Mouse (Mus musculus) mouse trophoblast stem cell (cell line): ENCODE data around the gene Aff1.

Experiments used
- in situ Hi-C, 2 experiments: fragments of 300-500 bp; cut with MseI, MboI; formaldehyde crosslinking; loops; 2 replicates in 1 of 2; 3 replicates in 1 of 2; pipeline ENCODE4 v1.15.1; 2025

The Aff1 gene

DNA sequence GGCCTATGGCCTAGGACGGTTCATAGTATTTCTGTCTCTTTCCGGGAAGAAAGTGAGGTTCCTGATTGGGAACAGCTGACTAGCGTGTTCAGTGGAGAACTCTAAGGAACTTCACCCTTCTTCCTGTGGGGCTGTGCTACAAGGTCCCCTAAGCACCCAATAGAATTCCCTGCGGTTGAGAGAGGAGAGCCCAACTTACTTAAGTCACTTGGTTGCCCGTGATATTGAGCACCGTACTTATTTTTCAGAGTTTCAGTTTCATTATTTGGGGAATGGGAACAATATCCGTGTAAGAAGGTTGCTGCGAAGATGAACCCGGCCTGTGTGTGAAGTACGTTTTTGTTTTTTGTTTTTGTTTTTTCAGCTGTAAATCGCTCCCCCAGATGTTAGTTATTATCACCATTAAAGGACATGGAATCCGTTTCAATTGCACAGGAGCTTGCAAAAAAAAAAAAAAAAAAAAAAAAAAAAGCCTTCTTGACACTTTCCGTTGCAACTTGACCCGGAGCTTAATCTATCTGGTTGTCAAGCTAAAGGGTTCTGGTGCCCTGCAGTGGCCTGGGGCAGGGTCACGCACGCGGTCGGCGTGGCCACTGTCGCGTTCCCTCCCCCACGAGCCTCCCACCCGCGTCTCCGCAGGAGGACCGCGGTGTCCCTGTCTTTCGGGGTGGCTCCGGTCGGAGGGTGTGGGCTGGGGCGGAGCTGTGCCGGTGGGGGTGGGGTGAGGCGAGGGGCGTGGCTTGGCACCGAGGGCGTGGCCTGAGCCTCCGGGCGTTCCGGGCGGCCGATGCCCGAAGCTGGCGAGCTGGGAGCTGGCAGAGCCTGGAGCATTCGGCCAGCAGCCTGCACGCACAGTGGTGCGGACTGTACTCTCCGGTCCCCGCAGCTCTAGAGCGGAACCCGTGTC is at the start of gene Aff1:
Aff1 (plus strand) TSS at position 751 of the 907 bp plus-strand sequence.
- in situ Hi-C loops, result no loop called here

DNA sequence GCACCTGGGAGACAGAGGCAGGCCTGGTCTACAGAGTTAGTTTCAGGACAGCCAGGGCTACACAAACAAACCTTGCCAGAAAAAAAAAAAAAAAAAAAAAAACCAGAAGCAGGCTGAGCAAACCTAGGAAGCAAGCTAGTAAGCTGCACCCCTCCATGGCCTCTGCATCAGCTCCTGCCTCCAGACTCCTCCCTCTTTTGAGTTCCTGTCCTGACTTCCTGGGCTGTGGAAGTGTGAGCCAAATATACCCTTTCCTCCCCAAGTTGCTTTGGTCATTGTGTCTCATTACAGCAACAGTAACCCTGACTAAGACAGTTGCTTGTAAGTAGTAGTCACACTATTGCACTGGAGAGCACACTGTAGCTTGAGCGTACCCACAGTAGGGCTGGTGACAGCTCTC is 48.0 kb upstream of the Aff1 start:
- in situ Hi-C loops, result no loop called here

DNA sequence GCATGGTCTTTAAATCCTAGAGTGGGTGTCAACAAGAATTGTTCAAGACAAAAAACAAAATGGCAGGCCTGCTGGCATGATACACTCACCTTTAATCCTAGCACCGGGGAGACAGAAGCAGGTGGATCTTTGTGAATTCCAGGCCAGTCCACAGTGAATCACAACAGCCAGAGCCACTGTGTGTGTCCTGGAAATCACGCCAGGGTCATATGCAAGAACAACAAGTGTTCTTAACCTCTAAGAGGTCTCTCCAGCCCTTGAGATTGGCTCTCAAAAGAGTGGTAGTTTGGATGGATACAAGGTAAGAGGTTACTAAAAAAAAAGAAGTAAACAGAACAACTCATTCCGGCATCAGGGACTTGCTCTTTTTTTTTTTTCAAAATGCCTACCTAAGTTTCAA is 44.9 kb upstream of the Aff1 start:
- in situ Hi-C loops, result no loop called here

DNA sequence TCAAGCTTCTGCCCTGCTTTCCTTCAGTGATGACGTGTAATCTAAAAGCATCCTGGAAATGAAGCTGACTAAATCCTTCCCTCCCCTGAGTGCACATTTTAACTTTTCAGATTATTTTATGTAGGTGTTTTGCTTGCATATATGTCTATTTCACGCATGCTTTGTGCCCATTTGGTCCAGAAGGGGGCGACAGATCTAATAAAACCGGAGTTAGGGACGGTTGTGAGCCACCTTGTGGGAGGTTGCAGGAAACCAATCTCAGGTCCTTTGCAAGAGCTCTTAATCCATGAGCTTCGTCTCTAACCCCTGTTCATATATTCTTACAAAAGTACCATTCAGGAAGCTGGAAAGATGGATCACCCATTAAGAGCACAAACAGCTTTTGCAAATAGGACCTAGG is 37.9 kb upstream of the Aff1 start:
- in situ Hi-C loops, result loop anchor here in 1 of 2 experiments (10.0 kb wide), 1 partner anchor 299 kb away; no protein-coding TSS in a partner anchor

DNA sequence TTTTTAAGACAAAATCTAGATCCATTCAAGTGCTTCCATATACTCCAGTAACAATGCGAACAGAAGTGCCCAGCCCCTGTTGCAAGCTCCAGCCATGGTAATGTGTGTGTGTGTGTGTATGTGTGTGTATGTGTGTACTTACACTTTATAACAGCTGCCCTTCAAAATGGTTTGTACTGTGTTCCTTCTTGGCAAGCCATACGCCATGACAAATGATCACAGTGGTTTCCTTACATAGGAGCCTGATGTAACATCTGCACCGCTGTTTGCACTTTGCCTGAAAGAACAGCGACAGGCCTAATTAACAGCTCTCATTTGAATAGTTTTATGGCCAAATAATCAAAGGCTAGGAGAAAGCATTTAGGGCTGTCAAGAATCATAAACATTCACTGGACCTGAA is 37.4 kb upstream of the Aff1 start:
- in situ Hi-C loops, result loop anchor here (5.0 to 10.0 kb wide), 2 partner anchors 300 to 312 kb away; no protein-coding TSS in a partner anchor

DNA sequence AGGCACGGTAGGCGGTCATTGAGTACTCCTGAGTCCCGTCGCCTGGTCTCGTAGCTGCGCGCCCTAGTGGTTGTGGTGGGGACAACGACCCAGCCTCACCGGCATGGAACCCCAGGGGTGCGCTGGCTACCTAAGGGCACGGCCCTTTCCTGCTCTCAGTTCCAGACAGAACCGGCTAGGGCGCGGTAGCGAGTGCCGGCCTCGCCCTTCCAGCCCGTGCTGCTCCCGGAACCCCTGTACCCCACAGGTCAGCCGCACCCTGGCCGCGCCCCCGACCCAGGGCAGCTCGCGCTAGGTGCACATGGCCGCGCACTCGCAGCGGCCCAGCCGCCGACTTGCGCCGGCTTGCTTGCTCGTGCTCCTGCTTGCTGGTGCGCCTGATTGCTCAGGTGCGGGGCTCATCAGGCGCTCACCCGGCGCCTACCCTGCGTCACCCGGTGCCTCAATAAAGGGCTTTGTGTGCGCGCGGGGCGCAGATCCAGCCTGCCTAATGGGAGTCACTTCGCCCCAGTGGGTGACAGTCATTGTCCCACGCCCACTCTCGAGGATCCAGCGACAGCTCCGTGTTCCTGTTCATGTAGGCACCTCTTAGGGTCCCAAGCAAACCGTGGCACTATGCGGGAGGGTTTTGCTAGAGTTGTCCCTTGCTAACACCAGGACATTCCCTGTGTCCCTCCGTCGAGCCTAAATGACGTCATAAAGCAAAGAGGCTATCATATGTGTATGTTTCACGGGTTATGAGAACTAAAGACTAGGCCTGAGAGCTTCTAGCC is 36.6 kb upstream of the Aff1 start, which contains the start of gene 1700016H13Rik:
1700016H13Rik (minus strand) TSS at position 665 of the 773 bp plus-strand sequence.
- in situ Hi-C loops, result loop anchor here (5.0 to 10.0 kb wide), 2 partner anchors 301 to 313 kb away; no protein-coding TSS in a partner anchor

DNA sequence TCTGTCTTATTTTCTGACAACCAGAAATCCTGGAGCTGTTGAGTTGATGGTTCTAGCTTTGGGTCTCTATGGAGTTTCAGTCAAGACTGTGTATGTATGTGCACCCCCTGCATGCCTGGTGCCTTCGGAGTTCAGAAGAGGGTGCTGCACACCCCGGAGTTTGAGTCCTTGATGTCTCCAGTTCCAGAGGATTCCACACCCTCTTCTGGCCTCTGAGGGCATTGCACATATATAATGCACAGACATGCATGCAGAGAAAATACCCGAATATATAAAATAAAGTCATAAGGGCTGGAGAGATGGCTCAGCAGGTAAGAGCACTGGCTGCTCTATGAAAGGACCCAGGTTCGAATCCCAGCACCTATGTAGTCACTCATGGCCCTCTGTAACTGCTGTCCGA is 33.3 kb upstream of the Aff1 start:
- in situ Hi-C loops, result loop anchor here (5.0 to 10.0 kb wide), 2 partner anchors 304 to 317 kb away; no protein-coding TSS in a partner anchor

DNA sequence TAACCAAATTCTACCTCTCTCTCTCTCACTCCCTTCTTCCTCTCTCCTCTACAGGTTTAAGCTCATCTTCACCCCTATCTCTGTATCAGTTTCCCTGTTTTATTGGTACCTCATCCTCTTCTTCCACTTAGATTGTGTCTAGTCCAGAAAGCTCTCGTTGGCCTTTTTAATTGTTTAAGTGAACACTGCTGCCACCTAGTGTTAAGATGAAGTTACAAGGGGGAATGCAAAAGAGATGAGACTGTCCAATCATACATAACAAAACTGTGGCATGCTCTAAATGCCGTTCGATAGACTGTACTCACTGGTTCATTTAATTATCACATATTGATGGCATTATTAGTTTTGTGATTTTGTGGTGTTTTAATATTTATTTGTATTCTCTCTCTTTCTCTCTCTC is 32.6 kb upstream of the Aff1 start:
- in situ Hi-C loops, result loop anchor here (5.0 to 10.0 kb wide), 2 partner anchors 305 to 317 kb away; no protein-coding TSS in a partner anchor

DNA sequence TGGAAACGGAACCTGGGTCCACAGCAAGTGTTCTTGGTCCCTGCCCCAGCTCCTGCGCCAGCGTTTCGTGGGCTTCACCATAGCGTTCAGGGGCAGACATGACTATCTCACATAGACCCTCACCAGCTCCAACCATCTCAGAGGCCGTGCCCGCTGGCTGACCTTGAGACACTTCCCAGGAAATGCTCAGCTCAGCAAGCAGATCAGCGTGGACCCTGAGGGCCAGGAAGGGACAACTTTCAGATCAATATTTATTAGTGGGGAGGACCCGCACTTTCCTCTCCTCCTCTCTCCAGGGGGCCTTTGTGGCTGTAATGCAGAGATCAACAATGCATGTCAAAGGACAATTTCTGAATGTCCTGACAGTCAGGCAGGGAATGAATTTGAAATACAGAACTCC is 27.2 kb upstream of the Aff1 start:
- in situ Hi-C loops, result no loop called here

DNA sequence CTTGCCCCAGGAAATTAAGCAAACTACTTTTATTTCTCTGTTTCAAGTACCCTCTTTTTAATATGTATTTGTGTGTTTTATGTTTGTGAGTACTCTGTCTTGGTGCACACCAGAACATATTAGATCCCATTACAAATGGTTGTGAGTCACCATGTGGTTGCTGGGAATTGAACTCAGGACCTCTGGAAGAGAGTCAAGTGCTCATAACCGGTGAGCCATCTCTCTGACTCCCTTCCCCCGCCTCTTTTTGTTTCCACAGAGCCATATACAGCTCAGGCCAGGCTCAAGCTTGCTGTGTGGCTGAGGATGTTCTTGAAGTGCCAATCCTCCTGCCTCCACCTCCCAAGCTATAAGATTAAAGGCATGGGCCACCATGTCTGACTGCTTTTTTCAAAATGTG is 26.3 kb upstream of the Aff1 start:
- in situ Hi-C loops, result no loop called here

DNA sequence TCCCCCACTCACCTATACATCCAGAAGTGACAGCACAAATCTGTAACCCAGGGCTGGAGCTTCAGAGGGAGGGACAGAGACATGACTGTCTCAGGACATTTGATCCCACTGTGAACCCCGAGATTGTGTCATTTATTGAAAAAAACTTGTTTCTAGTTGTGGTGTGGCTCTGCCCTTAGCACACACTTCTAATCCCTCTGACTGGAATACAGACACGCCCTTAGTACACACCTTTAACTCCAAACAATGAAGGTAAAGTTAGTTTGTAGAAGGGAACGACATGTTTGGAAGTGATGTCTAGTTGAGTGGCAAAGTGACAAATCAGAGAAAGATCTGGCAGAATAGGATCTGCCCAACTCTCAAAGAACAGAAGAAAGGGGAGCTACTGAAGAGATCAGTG is 20.3 kb upstream of the Aff1 start:
- in situ Hi-C loops, result no loop called here

DNA sequence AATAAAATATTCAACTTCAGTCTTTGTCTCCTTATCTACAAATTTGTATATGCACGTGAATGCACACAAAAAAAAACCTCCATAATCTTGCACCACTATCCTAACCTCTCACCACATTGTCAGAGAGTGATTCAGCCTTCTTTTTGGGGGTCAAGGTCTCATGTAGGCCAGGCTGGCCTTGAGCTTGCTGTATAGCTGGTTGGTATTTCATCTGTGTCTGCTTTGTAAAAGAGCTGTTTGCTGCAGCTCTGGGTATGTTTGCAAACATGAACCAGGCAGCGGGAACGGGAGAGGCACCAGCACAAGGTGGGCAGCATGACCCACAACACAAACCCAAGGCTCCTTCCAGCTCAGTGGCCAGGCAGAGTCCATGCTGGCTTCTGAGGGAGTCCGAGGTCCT is 18.6 kb upstream of the Aff1 start:
- in situ Hi-C loops, result no loop called here

DNA sequence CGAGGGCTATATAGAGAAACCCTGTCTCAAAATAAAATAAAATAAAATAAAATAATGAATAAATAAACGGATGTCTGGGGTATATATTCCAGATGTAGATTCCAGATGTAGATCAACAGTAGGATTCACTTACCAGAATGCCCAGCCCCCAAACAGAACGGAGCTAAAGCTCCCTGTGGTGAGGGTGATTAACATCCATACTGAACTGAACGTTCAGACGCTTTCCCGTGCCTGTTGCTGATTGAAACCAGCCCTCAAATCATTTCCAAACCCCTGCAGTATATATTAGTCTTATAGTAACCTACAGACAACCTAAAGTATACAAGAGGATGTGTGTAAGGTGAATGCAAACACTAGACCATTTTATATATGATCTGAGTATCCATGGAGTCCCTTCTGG is 17.7 kb upstream of the Aff1 start:
- in situ Hi-C loops, result no loop called here

DNA sequence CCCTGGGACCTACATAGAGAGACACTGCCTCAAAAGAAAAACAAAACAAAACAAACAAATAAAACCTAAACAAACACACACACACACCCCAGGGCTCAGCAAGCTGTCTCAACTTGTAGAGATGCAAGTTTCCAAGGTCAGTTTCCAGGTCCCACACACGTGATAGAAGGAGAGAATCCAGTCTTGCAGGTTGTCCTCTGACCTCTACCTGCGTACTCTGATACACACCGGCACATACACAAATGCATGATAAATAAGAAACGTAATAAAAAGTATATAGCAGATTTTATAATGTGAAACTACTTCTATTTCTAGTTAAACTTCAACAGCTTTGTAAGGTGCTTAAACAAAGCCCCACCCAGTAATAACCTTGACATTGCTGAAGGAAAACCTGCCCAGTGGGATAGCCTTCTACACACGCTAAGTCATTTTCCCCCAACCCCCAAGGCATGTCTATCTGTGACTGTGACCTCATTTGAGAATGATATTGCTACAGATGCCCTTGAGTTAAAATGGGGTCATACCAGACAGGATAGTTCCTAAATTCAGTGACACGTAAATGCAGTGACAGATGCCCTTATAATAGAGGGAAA is 15.8 kb upstream of the Aff1 start:
- in situ Hi-C loops, result no loop called here

DNA sequence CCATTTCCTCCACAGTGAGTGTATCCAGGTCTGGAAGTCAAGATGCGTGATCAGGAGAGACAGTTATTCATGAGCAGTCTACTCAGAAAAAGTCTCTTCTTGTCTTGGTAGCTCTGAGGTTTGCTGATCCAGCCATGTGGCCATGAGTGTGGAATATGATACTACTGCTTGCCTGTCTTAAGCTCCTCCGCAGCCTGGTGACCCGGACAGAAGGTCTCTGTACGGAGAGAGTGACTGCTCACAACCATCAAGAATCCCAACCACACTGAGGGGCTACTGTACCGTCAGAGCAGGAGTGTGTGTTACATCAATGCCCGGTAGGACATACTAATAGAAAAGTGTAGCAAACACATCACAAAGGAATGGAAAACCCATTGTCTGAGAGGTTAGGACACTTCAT is 14.3 kb upstream of the Aff1 start:
- in situ Hi-C loops, result no loop called here

DNA sequence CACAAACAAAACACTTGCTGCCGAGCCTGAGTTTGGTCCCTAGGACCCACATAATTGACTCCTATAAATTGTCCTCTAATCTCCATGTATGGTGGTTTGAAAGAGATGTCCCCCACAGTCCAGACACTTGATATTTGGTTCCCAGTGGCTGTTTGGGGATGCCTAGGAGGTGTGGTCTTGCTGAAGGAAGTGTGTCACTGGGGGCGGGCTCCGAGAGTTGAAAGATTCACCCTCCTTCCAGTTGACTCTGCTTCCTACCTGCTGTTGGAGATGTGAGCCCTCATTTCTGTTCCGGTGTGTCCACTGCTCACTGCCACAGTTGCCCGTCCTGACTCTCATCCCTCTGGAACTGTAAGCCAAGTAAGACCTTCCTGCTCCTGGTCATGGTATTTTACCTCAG is 13.2 kb upstream of the Aff1 start:
- in situ Hi-C loops, result no loop called here

DNA sequence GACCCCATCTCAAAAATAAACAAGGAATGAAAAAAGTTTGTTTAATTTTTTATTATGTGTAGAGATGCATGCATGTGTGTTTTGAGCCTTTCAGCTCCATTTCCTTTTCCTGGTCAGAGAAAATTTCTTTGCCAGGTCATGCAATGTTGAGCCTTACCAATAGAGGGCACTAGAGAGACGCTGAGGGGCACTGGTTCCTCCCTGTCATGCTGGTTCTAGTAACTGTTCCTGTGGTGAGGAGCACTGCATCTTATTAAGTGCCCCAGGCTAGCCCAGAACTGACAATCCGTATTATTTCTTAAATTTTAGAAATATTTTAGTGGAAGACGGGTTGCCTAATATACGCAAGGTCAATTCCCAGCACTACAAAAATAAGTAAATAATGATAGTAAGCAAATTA is 11.8 kb upstream of the Aff1 start:
- in situ Hi-C loops, result loop anchor here in 1 of 2 experiments (10.0 kb wide), 1 partner anchor 144 kb away; no protein-coding TSS in a partner anchor

DNA sequence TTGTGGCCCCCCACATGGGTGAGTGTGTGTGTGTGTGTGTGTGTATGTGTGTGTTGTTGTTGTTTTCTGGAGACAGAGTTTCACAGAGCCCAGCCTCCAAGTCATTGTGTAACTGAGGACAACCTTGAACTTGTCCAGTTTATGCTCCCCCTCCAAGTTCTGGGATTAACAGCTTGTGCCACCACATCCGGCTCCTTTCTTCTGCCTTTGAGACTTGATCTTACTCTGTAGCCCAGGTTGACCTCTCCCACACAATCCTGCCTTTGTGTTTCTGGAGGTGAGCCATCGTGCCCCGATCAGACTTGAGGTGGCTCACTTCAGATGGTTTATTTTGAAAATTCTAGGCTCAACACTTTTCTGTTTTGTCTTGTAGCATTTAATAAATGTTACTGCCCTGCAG is 10.3 kb upstream of the Aff1 start:
- in situ Hi-C loops, result loop anchor here in 1 of 2 experiments (10.0 kb wide), 1 partner anchor 143 kb away; no protein-coding TSS in a partner anchor

DNA sequence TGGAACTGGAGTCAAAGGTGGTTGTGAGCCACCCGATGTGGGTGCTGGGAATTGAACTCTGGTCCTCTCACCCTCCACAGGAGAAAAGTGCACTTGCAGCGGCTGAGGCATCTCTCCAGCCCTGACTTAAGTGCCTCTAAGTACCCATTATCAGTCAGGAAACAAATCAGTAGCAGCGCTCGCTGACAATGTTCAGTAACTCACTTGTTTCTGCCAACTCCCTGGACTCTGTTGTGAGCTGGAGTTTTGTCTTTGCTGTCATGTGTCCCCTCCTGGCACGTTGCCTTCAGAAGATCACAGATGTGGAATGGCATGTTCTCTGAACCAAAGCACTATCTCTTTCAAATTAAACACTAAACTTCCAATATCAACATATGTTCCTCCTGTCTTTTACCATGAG is 2.5 kb upstream of the Aff1 start:
- in situ Hi-C loops, result loop anchor here in 1 of 2 experiments (10.0 kb wide), 1 partner anchor 135 kb away; no protein-coding TSS in a partner anchor

DNA sequence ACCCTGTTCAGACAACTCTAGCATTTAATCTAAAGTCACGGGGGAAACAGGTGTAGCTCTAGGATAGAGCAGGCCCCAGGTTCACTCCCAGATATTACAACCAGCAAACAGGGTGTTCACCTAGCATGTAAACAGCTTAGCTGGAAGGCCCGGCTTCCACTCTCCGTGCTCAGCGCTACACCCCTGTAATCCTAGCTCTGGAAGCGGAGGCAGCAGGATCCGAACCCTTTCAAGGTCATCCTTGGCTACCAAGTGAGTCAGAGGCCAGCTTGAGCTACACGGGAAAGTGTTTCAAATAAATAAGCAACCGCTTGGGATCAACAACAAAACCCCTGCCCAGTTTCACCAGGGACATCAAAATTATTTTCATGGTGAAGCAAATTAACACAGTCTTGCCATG is 2.0 kb upstream of the Aff1 start:
- in situ Hi-C loops, result no loop called here

DNA sequence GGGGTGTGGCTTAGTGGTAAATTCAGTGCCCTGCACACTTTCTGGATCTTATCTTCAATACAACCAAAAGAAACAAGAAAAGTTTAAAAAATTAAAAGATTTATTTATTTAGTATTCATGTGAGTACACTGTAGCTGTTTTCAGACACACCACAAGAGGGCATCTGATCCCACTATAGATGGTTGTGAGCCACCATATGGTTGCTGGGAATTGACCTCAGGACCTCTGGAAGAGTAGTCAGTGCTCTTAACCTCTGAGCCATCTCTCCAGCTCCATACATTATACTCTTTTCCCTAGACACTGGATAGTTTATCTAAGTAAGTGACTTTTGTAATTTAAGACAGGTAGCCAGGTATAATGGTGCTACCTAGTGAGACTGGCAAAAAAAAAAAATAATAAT is 1.0 kb upstream of the Aff1 start:
- in situ Hi-C loops, result no loop called here
